Mouse (Mus musculus) heart, embryonic 13.5 days (tissue): ENCODE data around the gene Armh1. TPM values are rescaled to one million over a fixed set of nuclear protein-coding genes. Genes with fewer than 3 reads are reported as not detected.
"Not testable (repeated sequence)": the region's sequence is repeated elsewhere in the genome, so short reads cannot be mapped to it uniquely, and the experiment has no call there.

Experiments used
- ATAC-seq: fragments of 200-750 bp; cut with Nextera tagmentation; 2 replicates; pipeline ENCODE4 v1.8.0; 2017; ENCODE audit warnings: moderate TSS enrichment; ENCODE audit not compliant: insufficient number of reproducible peaks, low FRiP score, low TSS enrichment; ENCODE audit errors: extremely low read depth
- H3K27ac ChIP-seq: fragments of 300-500 bp; sonication (generic); replicated peaks from 2 replicates; pipeline ENCODE4 v1.5.1; 2015; ENCODE audit warnings: moderate library complexity, mild to moderate bottlenecking, inconsistent platforms
- H3K27me3 ChIP-seq: fragments of 300-500 bp; sonication (generic); replicated peaks from 2 replicates; pipeline ENCODE4 v1.6.1; 2015; ENCODE audit warnings: mild to moderate bottlenecking, inconsistent platforms
- H3K36me3 ChIP-seq: fragments of 300-500 bp; sonication (generic); 2 replicates; pipeline ENCODE4 v1.6.1; 2015; ENCODE audit warnings: mild to moderate bottlenecking, inconsistent platforms
- H3K4me1 ChIP-seq: fragments of 300-500 bp; sonication (generic); 2 replicates; pipeline ENCODE4 v1.6.1; 2015; ENCODE audit warnings: inconsistent platforms
- H3K4me2 ChIP-seq: fragments of 300-500 bp; sonication (generic); 2 replicates; pipeline ENCODE4 v1.6.1; 2015; ENCODE audit warnings: inconsistent platforms, mild to moderate bottlenecking, moderate library complexity
- H3K4me3 ChIP-seq: fragments of 300-500 bp; sonication (generic); 2 replicates; pipeline ENCODE4 v1.5.1; 2015; ENCODE audit warnings: moderate library complexity, mild to moderate bottlenecking, inconsistent platforms
- H3K9ac ChIP-seq: fragments of 300-500 bp; sonication (generic); 2 replicates; pipeline ENCODE4 v1.6.1; 2015; ENCODE audit warnings: inconsistent platforms, mild to moderate bottlenecking, moderate library complexity
- H3K9me3 ChIP-seq: fragments of 300-500 bp; sonication (generic); 2 replicates; pipeline ENCODE4 v1.6.1; 2016; ENCODE audit warnings: inconsistent platforms
- WGBS: fragments of 180-500 bp; shearing (Covaris S2); methylation state at CpG from one replicate; pipeline ENCODE4 v1.1.7; 2015; ENCODE audit warnings: mixed read lengths; 5-methylcytosine and 5-hydroxymethylcytosine counted together
- polyA plus RNA-seq: library from polyadenylated mRNA; unstranded; fragments of >200 nt; fragmentation: Nextera tagmentation; extraction: Ambion mirVana; gene quantifications from 2 replicates; pipeline ENCODE4 v1.2.1, GENCODE M21; 2015

Gene Armh1
- polyA plus RNA-seq, 1 experiment from 2014 or later, result 0.35 TPM

DNA sequence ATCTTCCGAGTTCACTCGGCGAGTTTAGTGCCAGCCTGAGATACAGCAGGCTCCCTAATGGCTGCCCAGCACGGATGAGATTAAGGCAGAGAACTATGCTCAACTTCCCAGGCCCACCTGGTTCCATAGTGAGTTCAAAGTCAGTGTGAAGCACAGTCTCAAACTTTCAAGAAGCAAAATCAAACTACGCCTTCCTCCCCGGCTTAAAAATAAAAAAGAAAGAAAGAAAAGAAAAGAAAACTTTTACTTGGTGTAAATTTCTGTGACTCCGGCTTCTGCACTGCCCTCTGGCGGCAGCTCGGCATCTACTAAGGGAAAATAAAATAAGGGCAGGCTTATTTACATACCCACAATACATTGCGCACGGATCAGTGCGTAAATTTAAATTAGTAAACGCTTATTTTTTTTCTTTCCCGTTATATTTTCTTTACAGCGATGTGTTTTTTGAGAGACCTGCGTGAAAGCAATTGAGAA, 62.5 kb downstream of the Armh1 start:
- H3K4me3 ChIP-seq, result peak overlapping the region; percentile 46
- H3K9me3 ChIP-seq, result no peaks in the 10 kb centered on the region
- no peak for ATAC-seq
- no peaks in the 10 kb centered on the region for H3K36me3 ChIP-seq
- H3K27ac ChIP-seq, result peak overlapping the region; percentile 84
- H3K27me3 ChIP-seq, result peaks cover 7% of the 10 kb centered on the region; the same call in 1 of the 2 replicates
- under 1% methylated on average over 16 of the region's 16 CpGs for WGBS
- peak overlapping the region; percentile 66 for H3K4me2 ChIP-seq
- peaks cover 11% of the 10 kb centered on the region for H3K4me1 ChIP-seq
- H3K9ac ChIP-seq, result peak overlapping the region; percentile 81

DNA sequence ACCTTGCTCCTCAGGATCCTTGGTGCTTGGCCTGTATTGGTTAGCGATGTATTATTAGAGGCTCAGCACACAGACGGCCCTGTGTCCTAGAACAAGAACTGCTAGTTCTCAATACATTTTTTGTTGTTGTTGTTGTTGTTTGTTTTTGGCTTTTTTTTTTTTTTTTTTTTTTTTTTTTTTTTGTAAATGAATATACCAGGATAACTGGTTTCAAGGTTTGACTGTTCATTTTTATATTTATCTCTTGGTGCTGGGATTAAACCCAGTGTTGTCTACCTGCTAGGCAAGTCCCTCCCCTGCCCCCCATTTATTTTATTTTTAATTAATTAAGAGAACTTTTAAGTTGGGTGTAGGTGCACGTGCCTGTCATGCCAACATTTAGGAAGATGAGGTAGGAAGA, 63.0 kb downstream of the Armh1 start:
- Histone ChIP-seq H3K27me3 (peaks cover 7% of the 10 kb centered on the region; the same call in 1 of the 2 replicates), H3K4me3 (peak overlapping the region; percentile 46), H3K27ac (peak overlapping the region; percentile 84), H3K9me3 (no peaks in the 10 kb centered on the region), H3K36me3 (no peaks in the 10 kb centered on the region), H3K9ac (peak overlapping the region; percentile 81), H3K4me1 (peaks cover 11% of the 10 kb centered on the region), H3K4me2 (peak overlapping the region; percentile 66)
- no peak for ATAC-seq
- 61% methylated on average over 3 of the region's 3 CpGs for WGBS

DNA sequence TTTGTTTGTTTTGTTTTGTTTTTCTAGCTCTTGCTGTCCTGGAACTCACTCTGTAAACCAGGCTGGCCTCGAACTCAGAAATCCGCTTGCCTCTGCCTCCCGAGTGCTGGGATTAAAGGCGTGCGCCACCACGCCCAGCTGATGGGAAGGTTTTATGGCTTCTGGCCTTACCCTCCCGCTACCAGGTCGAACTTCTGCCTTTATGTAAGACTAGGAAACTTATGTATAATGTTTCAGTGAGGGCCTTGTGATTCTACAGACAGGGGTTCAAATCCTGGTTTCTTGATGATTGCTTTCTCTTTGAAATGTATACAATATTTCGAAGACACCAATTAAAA, 69.2 kb downstream of the Armh1 start:
- peak overlapping the region; percentile 66 for H3K4me3 ChIP-seq
- peak overlapping the region; percentile 53; the same call in 1 of the 2 replicates for H3K27ac ChIP-seq
- H3K4me2 ChIP-seq, result peak overlapping the region; percentile 80
- peaks cover 11% of the 10 kb centered on the region for H3K4me1 ChIP-seq
- peaks cover 26% of the 10 kb centered on the region for H3K36me3 ChIP-seq
- peak overlapping the region; percentile 81 for H3K9ac ChIP-seq
- ATAC-seq, H3K9me3 ChIP-seq, H3K27me3 ChIP-seq: not testable (repeated sequence)
- 15% methylated on average over 9 of the region's 9 CpGs for WGBS

DNA sequence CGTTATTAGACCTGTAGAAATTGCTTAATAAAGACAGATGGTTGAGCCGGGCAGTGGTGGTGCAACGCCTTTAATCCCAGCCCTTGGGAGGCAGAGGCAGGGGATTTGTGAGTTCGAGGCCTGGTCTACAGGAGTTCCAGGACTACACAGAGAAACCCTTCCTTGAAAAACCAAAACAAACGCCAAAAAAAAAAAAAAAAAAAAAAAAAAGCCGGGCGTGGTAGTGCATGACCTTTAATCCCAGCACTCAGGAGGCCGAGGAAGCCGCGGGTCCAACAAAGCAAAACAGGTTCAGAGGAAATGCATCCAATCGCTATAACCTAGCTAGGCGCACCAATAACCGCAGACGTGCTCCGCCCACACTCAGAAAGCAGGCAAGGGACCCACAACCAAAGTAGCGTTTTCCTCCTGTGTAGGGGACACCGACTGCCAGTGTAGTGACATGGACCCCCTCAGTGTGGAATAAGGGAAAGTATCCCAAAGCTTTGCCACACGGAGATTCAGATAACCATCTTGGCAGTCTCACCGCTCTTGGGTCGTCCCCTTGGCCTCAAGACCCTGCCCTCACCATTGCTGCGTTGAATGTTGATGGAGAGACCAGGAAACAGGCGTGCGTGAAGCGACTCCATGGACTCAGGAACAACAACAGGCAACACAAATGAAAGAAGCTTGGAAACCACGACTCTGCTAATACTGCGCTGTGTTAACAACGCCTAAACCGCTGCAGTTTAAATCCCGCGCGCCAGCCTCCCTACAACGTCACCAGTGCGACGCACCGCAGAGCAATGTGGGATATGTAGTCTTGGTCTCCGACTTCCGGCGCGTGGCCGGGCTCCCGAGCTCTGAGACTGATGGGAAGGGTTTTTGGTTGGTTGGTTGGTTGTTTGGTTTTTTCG, 69.8 kb downstream of the Armh1 start, which contains the start of gene Kif2c:
Gene Kif2c, minus strand, starts transcription at position 777 of the 896 bp plus-strand sequence.
- Histone ChIP-seq H3K36me3 (peaks cover 32% of the 10 kb centered on the region), H3K9me3 (no peaks in the 10 kb centered on the region), H3K4me1 (peaks cover 11% of the 10 kb centered on the region), H3K27me3 (peaks cover 7% of the 10 kb centered on the region; the same call in 1 of the 2 replicates), H3K27ac (peak within 1 kb of the TSS; percentile 53), H3K9ac (peak within 1 kb of the TSS; percentile 81), H3K4me2 (peak within 1 kb of the TSS; percentile 80), H3K4me3 (peak within 1 kb of the TSS; percentile 66)
- peak; percentile 91 for ATAC-seq
- WGBS, result 1% methylated on average over 42 of the region's 42 CpGs

DNA sequence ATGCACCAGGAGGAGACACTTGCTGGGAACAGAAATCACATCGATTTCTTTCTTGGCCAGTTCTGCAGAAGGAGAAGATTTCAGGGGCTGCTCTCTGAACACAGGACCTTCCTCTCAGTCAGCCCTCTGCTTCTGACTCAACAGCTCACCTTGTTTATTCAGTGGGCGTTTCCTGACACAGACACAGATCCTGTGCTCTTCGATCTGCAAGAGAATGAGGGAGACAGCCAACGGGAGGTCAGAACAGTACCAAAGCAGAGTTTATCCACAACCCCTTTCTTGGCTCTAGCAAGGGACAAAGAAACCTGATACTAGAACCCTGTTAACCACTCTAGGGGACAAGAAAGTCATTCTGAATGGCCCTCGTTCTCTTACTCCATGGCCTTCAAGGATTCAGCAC, 82.0 kb downstream of the Armh1 start:
- 89% methylated on average over 5 of the region's 5 CpGs for WGBS
- peaks cover 99% of the 10 kb centered on the region for H3K36me3 ChIP-seq
- H3K4me3 ChIP-seq, result no peak overlapping the region
- H3K27ac ChIP-seq, result no peak overlapping the region
- ATAC-seq, result no peak
- no peak overlapping the region for H3K9ac ChIP-seq
- H3K9me3 ChIP-seq, result no peaks in the 10 kb centered on the region
- no peaks in the 10 kb centered on the region for H3K27me3 ChIP-seq
- no peak overlapping the region for H3K4me2 ChIP-seq
- H3K4me1 ChIP-seq, result no peaks in the 10 kb centered on the region

Other genes with a start within 250 kb of the Armh1 start
- 25.4 and 25.5 TPM in 2 replicates for gene Eif2b3, start 232.7 kb downstream of the Armh1 start, polyA plus RNA-seq
- 3.1 and 3.6 TPM in 2 replicates for gene Ptch2, start 156.1 kb downstream of the Armh1 start, polyA plus RNA-seq
- 2.8 and 3.1 TPM in 2 replicates for gene Btbd19, start 126.4 kb downstream of the Armh1 start, polyA plus RNA-seq
- not detected in 2 replicates for gene Tctex1d4, start 125.3 kb downstream of the Armh1 start, polyA plus RNA-seq
- 2.1 TPM in 2 replicates for gene Plk3, start 118.2 kb downstream of the Armh1 start, polyA plus RNA-seq
- gene Rps8, start 95.9 kb downstream of the Armh1 start, polyA plus RNA-seq, result 616 and 654 TPM in 2 replicates
- 42.0 and 44.2 TPM in 2 replicates for gene Kif2c, start 69.5 kb downstream of the Armh1 start, polyA plus RNA-seq
- gene Tmem53, start 174 bp downstream of the Armh1 start, polyA plus RNA-seq, result 25.0 and 28.5 TPM in 2 replicates
- gene Rnf220, start 244.9 kb upstream of the Armh1 start, polyA plus RNA-seq, result 46.0 and 46.1 TPM in 2 replicates